Mouse (Mus musculus) brown adipose tissue, adult 24 weeks (tissue): Measurements from ENCODE around the gene Sowaha. TPM values are rescaled to one million over a fixed set of nuclear protein-coding genes. Genes with fewer than 3 reads are reported as not detected.

Experiments
- H3K27ac ChIP-seq: fragments of 200-500 bp; replicated peaks from 2 replicates; pipeline ENCODE4 v1.5.1; 2012; ENCODE audit warnings: low read depth, mild to moderate bottlenecking, low read length
- H3K4me1 ChIP-seq: fragments of 200-500 bp; 2 replicates; pipeline ENCODE4 v1.6.1; 2012; ENCODE audit warnings: low read length, mixed read lengths; ENCODE audit not compliant: control insufficient read depth, insufficient read depth, insufficient read length
- H3K4me3 ChIP-seq: fragments of 200-500 bp; 2 replicates; pipeline ENCODE4 v1.5.1; 2012; ENCODE audit warnings: low read depth, mild to moderate bottlenecking, low read length, moderate library complexity; ENCODE audit not compliant: insufficient read depth
- polyA plus RNA-seq: library from polyadenylated mRNA; stranded (reverse); fragments of >200 nt; gene quantifications from 2 replicates; pipeline ENCODE4 v1.2.4, GENCODE M21; 2012; ENCODE audit not compliant: missing spikeins, insufficient read depth, insufficient read length

The Sowaha gene
- polyA plus RNA-seq, 1 experiment: not detected

DNA sequence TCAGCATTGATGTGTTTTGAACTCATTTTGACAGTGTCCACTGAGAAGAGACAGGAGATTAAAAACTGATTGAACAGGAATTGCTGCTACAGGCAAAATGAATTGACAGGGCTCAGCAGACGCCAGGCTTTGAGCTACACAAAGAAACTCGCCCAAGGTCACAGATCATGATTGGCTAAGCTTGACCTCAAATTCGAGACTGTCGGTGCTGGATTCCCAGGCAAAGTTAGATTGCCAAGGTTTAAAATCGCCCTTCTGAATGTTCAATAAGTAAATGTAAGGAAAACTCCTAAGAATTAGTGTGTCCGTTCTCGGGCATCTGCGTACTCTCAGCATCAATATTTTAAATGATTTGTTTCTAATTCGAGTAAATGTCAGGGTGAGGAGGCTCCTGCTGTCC, 9.3 kb upstream of the Sowaha start:
- H3K27ac ChIP-seq: no peak overlapping the region
- peaks cover 4% of the 10 kb centered on the region; the same call in 1 of the 2 replicates for H3K4me1 ChIP-seq
- H3K4me3 ChIP-seq: no peak overlapping the region

- Histone ChIP-seq H3K4me3 (no peak overlapping the region), H3K27ac (no peak overlapping the region), H3K4me1 (peaks cover 4% of the 10 kb centered on the region; the same call in 1 of the 2 replicates)
Measured at GRCm38 (mm10) chr11:53489007-53489406, 8.9 kb upstream of the Sowaha start.

DNA sequence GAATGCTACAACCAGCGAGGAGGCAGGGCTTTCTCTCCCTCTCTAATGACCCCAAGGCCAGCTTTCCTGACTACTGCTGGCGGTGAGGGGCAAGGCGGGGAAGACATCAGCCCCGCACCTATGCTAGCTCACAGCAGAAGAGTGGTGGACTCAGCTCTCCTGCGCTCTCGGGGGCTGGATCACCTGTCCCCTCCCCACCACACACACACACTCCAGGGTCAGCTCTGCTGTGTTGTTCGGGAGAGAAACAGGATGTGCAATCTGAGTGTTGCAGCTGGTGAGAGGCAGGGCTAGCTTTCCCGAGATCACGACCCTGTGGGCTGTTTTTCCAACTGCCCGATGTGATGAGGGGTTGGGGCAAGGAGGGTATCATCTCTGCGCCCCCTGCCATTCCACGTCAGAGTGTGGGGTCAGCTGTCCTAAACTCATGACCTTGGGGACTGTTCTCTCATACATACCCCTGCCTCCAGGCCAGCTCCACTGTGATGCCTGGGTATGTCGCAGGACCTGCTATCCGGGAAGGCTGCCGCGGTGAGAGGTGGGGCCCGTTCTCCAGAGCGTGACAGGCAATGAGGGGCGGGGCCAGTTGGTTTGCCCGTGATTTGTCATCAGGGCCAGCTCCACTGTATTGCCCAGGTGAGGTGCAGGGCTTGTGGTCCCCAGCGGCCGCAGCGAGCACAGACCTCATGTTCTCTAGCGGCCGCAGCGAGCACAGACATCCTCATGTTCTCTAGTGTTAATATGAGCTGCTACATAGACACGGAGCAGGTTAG, 6.9 kb upstream of the Sowaha start:
- Histone ChIP-seq H3K27ac (no peak overlapping the region), H3K4me1 (peaks cover under 1% of the 10 kb centered on the region; the same call in 1 of the 2 replicates), H3K4me3 (no peak overlapping the region)

- Histone ChIP-seq H3K4me1 (no peaks in the 10 kb centered on the region), H3K4me3 (no peak overlapping the region), H3K27ac (no peak overlapping the region)
Measured at GRCm38 (mm10) chr11:53486351-53486750, 6.3 kb upstream of the Sowaha start.

- no peak overlapping the region for H3K4me3 ChIP-seq
- H3K4me1 ChIP-seq: no peaks in the 10 kb centered on the region
- H3K27ac ChIP-seq: no peak overlapping the region
Measured at GRCm38 (mm10) chr11:53485719-53486118, 5.6 kb upstream of the Sowaha start.

DNA sequence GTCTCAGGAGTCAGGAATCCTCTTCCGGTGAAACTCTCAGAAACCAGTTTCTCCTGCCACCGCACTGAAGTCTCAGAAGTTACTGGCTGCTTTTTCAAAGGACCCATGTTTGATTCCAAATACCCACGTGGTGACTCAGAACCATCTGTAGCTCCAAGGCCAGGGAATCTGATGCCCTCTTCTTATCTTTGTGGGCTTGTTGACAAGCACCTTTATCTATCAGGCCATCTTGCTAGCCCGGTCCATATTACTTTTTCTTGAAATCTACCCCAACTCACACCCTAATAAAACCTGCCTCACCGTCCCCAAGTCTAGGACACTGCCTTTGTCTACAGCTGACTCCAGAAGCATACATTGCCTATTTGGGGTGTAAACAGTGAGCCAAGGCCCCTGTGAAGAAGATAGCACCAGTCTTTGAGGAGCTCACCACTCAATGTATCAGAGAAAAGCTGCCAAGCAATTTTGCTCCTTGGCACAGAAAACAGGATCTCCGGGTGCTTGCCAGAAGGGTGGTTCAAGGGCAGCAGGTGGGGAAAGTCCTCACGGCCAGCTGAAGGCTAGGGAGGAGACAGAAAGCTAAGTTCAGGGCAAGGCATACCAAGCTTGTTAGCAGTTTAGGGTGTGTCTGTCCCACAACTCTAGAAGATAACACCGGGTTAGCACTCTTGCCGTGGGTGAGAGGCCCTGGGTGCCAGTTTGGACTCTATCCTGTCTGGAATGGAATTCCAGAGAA, 3.3 kb upstream of the Sowaha start:
- H3K4me1 ChIP-seq: no peaks in the 10 kb centered on the region; the same call in 1 of the 2 replicates
- no peak overlapping the region for H3K4me3 ChIP-seq
- no peak overlapping the region for H3K27ac ChIP-seq

DNA sequence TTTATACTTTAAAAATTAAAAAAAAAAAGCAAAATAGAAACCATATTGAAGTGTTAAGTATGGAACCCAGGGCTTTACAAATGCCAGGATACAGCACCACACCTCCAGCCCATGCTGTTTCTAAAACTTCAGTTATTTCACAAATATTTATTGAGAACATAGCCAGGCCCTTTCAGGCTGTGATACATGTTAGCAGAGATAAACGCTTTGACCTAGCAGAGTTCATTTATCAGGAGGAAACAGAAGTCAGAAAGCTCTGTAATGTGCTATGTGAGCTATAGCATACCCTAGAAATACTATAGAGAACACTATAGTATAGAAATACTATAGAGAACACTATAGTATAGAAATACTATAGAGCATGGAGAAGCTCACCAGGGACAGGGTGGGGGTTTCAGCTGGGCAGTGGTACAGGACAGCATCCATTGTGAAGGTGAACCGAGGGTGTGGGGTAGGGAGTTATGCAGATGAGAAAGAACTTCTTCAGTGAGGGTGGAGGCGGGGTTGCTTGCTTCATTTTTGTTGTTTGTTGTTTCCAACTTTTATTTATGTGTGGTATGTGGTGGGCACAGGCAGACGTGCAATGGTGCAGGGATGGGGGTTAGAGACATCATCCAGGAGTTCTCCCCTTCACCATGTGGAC, 1.1 kb upstream of the Sowaha start:
- H3K4me1 ChIP-seq: no peaks in the 10 kb centered on the region; the same call in 1 of the 2 replicates
- H3K27ac ChIP-seq: no peak overlapping the region
- H3K4me3 ChIP-seq: no peak overlapping the region

GRCm38 (mm10) chr11:53479171-53479782, 797 bp downstream of the Sowaha start:
- no peaks in the 10 kb centered on the region; the same call in 1 of the 2 replicates for H3K4me1 ChIP-seq
- H3K4me3 ChIP-seq: peak overlapping the region; percentile 50
- no peak overlapping the region for H3K27ac ChIP-seq

DNA sequence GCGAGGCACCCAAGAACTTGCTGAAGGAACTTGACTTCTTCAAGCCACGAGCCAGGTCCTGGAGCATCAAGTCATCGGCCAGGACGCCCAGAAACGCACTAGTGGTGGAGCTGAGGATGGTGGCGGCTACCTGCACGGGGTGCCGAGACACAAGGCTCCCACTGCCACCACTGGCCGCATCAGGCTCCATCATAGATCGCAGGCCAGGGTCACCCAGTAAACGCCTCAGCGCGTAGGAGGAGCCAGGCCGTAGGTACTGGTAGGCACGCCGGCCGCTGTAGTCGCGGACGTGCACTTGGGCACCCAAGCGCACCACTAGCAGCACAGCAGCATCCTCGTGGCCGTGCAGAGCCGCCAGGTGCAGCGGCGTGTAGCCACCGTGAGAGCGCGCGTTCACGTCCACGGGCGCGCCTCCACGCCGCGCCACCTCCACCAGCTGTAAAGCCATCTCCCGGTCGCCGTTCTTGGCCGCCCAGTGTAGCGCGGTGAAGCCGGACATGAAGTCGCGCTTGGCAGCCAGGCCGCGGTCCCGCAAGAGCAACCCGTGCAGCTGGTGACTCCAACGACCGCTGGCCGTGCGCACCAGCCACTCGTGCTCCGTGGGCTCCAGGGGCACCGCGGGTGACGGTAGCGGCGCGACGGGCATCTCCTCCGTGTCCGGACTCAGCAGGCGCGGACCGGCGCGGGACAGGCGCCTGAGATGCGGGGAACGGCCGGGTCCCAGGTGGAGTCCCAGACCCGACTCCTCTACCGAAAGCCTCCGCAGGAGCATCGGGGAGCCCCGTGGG, 1.5 kb downstream of the Sowaha start:
- Histone ChIP-seq H3K4me3 (peak overlapping the region; percentile 50), H3K4me1 (no peaks in the 10 kb centered on the region; the same call in 1 of the 2 replicates), H3K27ac (no peak overlapping the region)

DNA sequence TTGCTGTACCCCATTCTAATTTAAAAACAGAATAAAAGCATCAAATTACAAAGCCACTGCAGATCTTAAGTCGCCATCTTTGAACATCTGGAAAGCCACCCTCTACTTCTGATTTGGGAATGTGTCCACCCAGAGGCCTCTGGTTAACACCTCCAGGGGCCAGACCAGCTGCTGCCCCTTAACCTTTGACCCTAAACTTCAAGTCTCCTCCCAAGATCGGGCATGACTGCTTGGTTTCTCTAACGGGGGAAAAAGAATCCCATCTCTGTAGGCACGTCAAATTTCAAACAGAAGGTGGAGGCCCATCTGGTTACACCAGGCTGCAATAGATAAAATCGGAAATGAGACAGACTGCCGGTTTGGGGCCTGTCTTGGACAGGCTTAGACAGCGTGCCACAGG, 2.2 kb downstream of the Sowaha start:
- Histone ChIP-seq H3K27ac (no peak overlapping the region), H3K4me3 (no peak overlapping the region), H3K4me1 (no peaks in the 10 kb centered on the region; the same call in 1 of the 2 replicates)

- Histone ChIP-seq H3K4me1 (no peaks in the 10 kb centered on the region; the same call in 1 of the 2 replicates), H3K4me3 (no peak overlapping the region), H3K27ac (no peak overlapping the region)
Measured at GRCm38 (mm10) chr11:53475620-53476019, 4.5 kb downstream of the Sowaha start.

DNA sequence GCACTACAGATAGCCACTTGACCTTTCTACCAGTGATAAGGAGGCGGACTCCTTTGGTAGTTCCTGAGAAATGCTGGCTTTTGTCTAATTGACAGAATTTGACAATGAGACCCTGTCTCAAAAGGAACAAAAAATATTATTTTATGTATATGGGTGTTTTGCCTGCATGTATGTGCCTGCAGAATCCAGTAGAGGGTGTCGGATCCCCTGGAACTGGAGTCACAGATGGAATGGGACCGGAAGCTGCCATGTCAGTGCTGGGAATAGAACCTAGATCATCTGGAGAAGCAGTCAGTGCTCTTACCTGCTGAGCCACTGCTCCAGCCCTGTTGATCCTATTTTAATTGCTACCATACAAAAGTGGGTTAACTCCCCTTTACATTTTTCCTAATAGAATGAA, 7.4 kb downstream of the Sowaha start:
- Histone ChIP-seq H3K4me1 (no peaks in the 10 kb centered on the region), H3K4me3 (no peak overlapping the region), H3K27ac (no peak overlapping the region)

- Histone ChIP-seq H3K4me1 (no peaks in the 10 kb centered on the region), H3K27ac (0 out of 2 replicates have a peak within 1 kb of the TSS, but pooled peaks have one; percentile 38), H3K4me3 (0 out of 2 replicates have a peak within 1 kb of the TSS, but pooled peaks have one; percentile 7)
Measured at GRCm38 (mm10) chr11:53469968-53470695, 9.9 kb downstream of the Sowaha start, which contains the start of gene Gm9837. Gene Gm9837, minus strand, starts transcription at chr11:53470479.
